ENCODE assay signal across 8 mouse cellular contexts in genomic region chr9:77909572-77910269, GRCm38 (mm10). TPM values are rescaled to one million over a fixed set of nuclear protein-coding genes. Genes with fewer than 3 reads are reported as not detected.
A peak's percentile ranks its signal among the peaks of the same experiment; 100 is the strongest.
DNase-seq lines count a peak whose midpoint lies in the region; ATAC-seq and TF ChIP-seq lines count a peak whose summit lies in the region.

No protein-coding gene starts in this region.

- H3K4me1 ChIP-seq in forebrain, embryonic 11.5 days (replicated peaks; ENCODE audit: control insufficient read depth, insufficient read depth, low read length) = no peaks in the 10 kb centered on the region; the same call in 1 of the 2 replicates
- H3K4me1 ChIP-seq in limb, embryonic 14.5 days (ENCODE audit: control insufficient read depth, insufficient read depth, low read length) = peaks cover 11% of the 10 kb centered on the region
- peaks cover 2% of the 10 kb centered on the region for H3K4me1 ChIP-seq in neural tube, embryonic 11.5 days (ENCODE audit: control insufficient read depth, insufficient read depth, low read length)

- peak overlapping the region; percentile 59 for H3K4me3 ChIP-seq in forebrain, embryonic 11.5 days (ENCODE audit: low read depth, low read length)
- H3K4me3 ChIP-seq in limb, embryonic 14.5 days (replicated peaks; ENCODE audit: low read length) = peak overlapping the region; percentile 67
- H3K4me3 ChIP-seq in neural tube, embryonic 11.5 days (ENCODE audit: low read depth, low read length) = peak overlapping the region; percentile 66

- ATAC-seq in forebrain, embryonic 11.5 days (replicated peaks; ENCODE audit: low FRiP score) = no peak
- ATAC-seq in limb, embryonic 14.5 days (ENCODE audit: low FRiP score, low read depth) = no peak
- ATAC-seq in neural tube, embryonic 11.5 days (ENCODE audit: insufficient read depth, low FRiP score, low TSS enrichment) = no peak; the same call in 1 of the 2 replicates

- peak; percentile 34 for DNase-seq in adrenal gland, adult 2 months
- DNase-seq in adrenal gland, adult 8-10 months = no peak
- DNase-seq in 3T3-L1 (ENCODE audit: low read depth, low spot score) = peak; percentile 20
- DNase-seq in forebrain, embryonic 11.5 days (ENCODE audit: low spot score) = no peak
- peak; percentile 12 for DNase-seq in limb, embryonic 14.5 days (ENCODE audit: low spot score)
- DNase-seq in neural tube, embryonic 11.5 days (ENCODE audit: low spot score) = peak; percentile 42
- no peak for DNase-seq in layer of hippocampus, adult 9-10 months (ENCODE audit: low spot score)
- no peak for DNase-seq in layer of hippocampus, adult 18-20 months (ENCODE audit: low spot score in 2 of 2)

- H3K36me3 ChIP-seq in forebrain, embryonic 11.5 days (ENCODE audit: control insufficient read depth, insufficient read depth, low read length) = no peaks in the 10 kb centered on the region
- H3K36me3 ChIP-seq in limb, embryonic 14.5 days (ENCODE audit: control insufficient read depth, insufficient read depth, low read length) = no peaks in the 10 kb centered on the region
- H3K36me3 ChIP-seq in neural tube, embryonic 11.5 days (ENCODE audit: control insufficient read depth, insufficient read depth, low read length) = no peaks in the 10 kb centered on the region

- peak overlapping the region; percentile 86 for H3K27ac ChIP-seq in forebrain, embryonic 11.5 days (ENCODE audit: low read depth, low read length)
- H3K27ac ChIP-seq in limb, embryonic 14.5 days (replicated peaks; ENCODE audit: low read depth, low read length) = peak overlapping the region; percentile 94
- H3K27ac ChIP-seq in neural tube, embryonic 11.5 days (ENCODE audit: low read depth, low read length) = peak overlapping the region; percentile 91

- no peaks in the 10 kb centered on the region for H3K9me3 ChIP-seq in forebrain, embryonic 11.5 days (ENCODE audit: control insufficient read depth, low read length)
- no peaks in the 10 kb centered on the region for H3K9me3 ChIP-seq in limb, embryonic 14.5 days (ENCODE audit: control insufficient read depth, low read length)
- H3K9me3 ChIP-seq in neural tube, embryonic 11.5 days (ENCODE audit: control insufficient read depth, low read length) = no peaks in the 10 kb centered on the region

- no peak for TF ChIP-seq POLR2A in limb, embryonic 14.5 days (IDR thresholded peaks at IDR 0.05; ENCODE audit: borderline replicate concordance, extremely low read depth, insufficient read depth, insufficient read length)

- peak overlapping the region; percentile 81 for H3K9ac ChIP-seq in forebrain, embryonic 11.5 days (ENCODE audit: low read length)
- peak overlapping the region; percentile 79 for H3K9ac ChIP-seq in limb, embryonic 14.5 days (ENCODE audit: low read depth, low read length, severe bottlenecking)
- H3K9ac ChIP-seq in neural tube, embryonic 11.5 days (ENCODE audit: low read length) = peak overlapping the region; percentile 79

- no peaks in the 10 kb centered on the region for H3K27me3 ChIP-seq in forebrain, embryonic 11.5 days (ENCODE audit: control insufficient read depth, insufficient read depth, low read length)
- no peaks in the 10 kb centered on the region for H3K27me3 ChIP-seq in limb, embryonic 14.5 days (ENCODE audit: control insufficient read depth, insufficient read depth, low read length)
- H3K27me3 ChIP-seq in neural tube, embryonic 11.5 days (ENCODE audit: control insufficient read depth, insufficient read depth, low read length) = no peaks in the 10 kb centered on the region

- H3K4me2 ChIP-seq in forebrain, embryonic 11.5 days (ENCODE audit: low read depth, low read length, severe bottlenecking) = peak overlapping the region; percentile 67
- peak overlapping the region; percentile 58 for H3K4me2 ChIP-seq in limb, embryonic 14.5 days (replicated peaks; ENCODE audit: low read depth, low read length, severe bottlenecking)
- H3K4me2 ChIP-seq in neural tube, embryonic 11.5 days (ENCODE audit: low read depth) = peak overlapping the region; percentile 63

- WGBS in forebrain, embryonic 11.5 days = 11% methylated on average over 10 of the region's 10 CpGs
- WGBS in limb, embryonic 14.5 days = 22% methylated on average over 10 of the region's 10 CpGs
- WGBS in neural tube, embryonic 11.5 days = 19% methylated on average over 10 of the region's 10 CpGs

RNA-seq across cellular contexts. Expression of gene Elovl5, which starts 7.4 kb away (rescaled TPM):
- total RNA-seq in adrenal gland, adult 2 months (2021) = 1,000 to 10,000 TPM in 1 of 2 experiments, 100 to 1,000 TPM in 1; 490 to 1,131 TPM
- 123 and 254 TPM in 2 replicates for polyA plus RNA-seq in adrenal gland, adult 2 months (2012; rRNA removed)
- total RNA-seq in adrenal gland, adult 8-10 months (2022) = 100 to 1,000 TPM; 450 to 789 (median 577) TPM
- polyA plus RNA-seq in forebrain, embryonic 11.5 days (2014; fragmentation: Nextera tagmentation; extraction: Ambion mirVana) = 97.8 and 101 TPM in 2 replicates
- 59.1 and 83.9 TPM in 2 replicates for polyA plus RNA-seq in limb, embryonic 14.5 days (2012; rRNA removed)
- polyA plus RNA-seq in limb, embryonic 14.5 days (2014; fragmentation: Nextera tagmentation; extraction: Ambion mirVana) = 72.7 and 76.6 TPM in 2 replicates
- polyA plus RNA-seq in neural tube, embryonic 11.5 days (2014; fragmentation: Nextera tagmentation; extraction: Ambion mirVana) = 96.1 and 98.2 TPM in 2 replicates
- 10 to 100 TPM; 70.4 to 73.1 TPM for total RNA-seq in layer of hippocampus, adult 18-20 months (2021)

Comparison
In these comparisons a context has a peak if more than half of its experiments do, and no peak if none do; other contexts are left out.
1. DNase-seq: peak in adrenal gland, adult 2 months (single experiment), 3T3-L1 (single experiment), limb, embryonic 14.5 days (single experiment) and neural tube, embryonic 11.5 days (single experiment); none in adrenal gland, adult 8-10 months (single experiment), forebrain, embryonic 11.5 days (single experiment), layer of hippocampus, adult 9-10 months (single experiment) and layer of hippocampus, adult 18-20 months (0 of 2).
2. Peak in every context shown above with its lines, with median percentiles within 50 percentile points of each other: H3K27ac ChIP-seq, H3K4me2 ChIP-seq, H3K4me3 ChIP-seq and H3K9ac ChIP-seq.